Mouse (Mus musculus): ENCODE data around the gene Hdac10. TPM values are rescaled to one million over a fixed set of nuclear protein-coding genes. Genes with fewer than 3 reads are reported as not detected.

Gene Hdac10
- polyA plus RNA-seq, 1 experiment from 2014 or later, result 13.0 TPM

DNA sequence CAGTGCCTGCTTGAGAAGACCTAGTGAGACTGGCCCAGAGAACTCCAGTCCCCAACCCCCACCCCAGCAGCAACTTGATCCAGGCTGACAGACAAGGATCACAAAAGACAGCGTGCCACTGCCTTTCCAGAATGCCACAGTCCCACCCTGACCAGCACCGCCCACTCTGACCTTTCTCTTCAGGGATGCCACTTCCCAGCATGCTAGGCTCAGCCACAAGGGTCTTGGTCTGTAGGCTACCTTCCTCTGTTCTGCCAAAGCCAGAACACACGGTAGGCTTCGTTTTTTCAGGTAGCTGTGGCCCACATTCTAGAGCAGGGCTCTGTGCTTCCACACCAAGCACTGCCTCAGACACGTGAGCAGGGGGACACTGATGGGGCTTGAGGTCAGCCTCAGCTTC is 25.9 kb downstream of the Hdac10 start:
- DNase-seq (ENCODE audit: low spot score), result no peak
- no peak overlapping the region for H3K27ac ChIP-seq (ENCODE audit: low read depth, low read length)
- WGBS, result 89% methylated on average over 5 of the region's 5 CpGs
- peaks cover 32% of the 10 kb centered on the region for H3K36me3 ChIP-seq (ENCODE audit: control insufficient read depth, insufficient read depth, low read length)
- H3K4me1 ChIP-seq (ENCODE audit: control insufficient read depth, insufficient read depth, low read length), result no peaks in the 10 kb centered on the region
- H3K4me3 ChIP-seq (ENCODE audit: low read depth, low read length), result no peak overlapping the region
- no peak overlapping the region for H3K9ac ChIP-seq (ENCODE audit: low read length)
- H3K4me2 ChIP-seq (ENCODE audit: low read depth), result no peak overlapping the region
- H3K9me3 ChIP-seq (ENCODE audit: control insufficient read depth, low read length), result no peaks in the 10 kb centered on the region
- no peak for ATAC-seq (ENCODE audit: insufficient read depth, low FRiP score, low TSS enrichment)
- no peaks in the 10 kb centered on the region for H3K27me3 ChIP-seq (ENCODE audit: control insufficient read depth, insufficient read depth, low read length)

DNA sequence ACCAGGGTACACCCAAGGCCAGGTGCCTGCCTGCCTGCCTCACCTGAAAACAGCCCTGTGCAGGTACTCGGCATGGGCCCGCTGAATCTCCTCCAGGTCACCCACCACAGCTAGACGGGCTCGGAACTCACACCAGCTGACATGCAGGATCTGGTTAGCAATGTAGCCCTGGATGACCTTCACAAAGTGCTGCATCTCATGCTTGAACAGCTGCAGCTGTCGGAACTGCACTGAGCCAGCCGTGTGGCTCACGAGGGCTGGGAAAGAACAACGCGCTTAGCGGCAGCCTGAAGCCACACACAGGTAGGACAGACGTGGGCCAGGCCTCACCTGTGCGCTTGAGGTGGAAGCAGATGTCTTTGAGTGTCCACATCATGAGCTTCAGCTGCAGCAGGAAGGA is 27.7 kb downstream of the Hdac10 start:
- peaks cover 29% of the 10 kb centered on the region for H3K36me3 ChIP-seq (ENCODE audit: control insufficient read depth, insufficient read depth, low read length)
- no peak overlapping the region for H3K4me2 ChIP-seq (ENCODE audit: low read depth)
- WGBS, result 94% methylated on average over 12 of the region's 12 CpGs
- H3K9ac ChIP-seq (ENCODE audit: low read length), result no peak overlapping the region
- H3K4me3 ChIP-seq (ENCODE audit: low read depth, low read length), result no peak overlapping the region
- no peaks in the 10 kb centered on the region for H3K9me3 ChIP-seq (ENCODE audit: control insufficient read depth, low read length)
- no peak for ATAC-seq (ENCODE audit: insufficient read depth, low FRiP score, low TSS enrichment)
- H3K27ac ChIP-seq (ENCODE audit: low read depth, low read length), result no peak overlapping the region
- no peak for DNase-seq (ENCODE audit: low spot score)
- no peaks in the 10 kb centered on the region for H3K4me1 ChIP-seq (ENCODE audit: control insufficient read depth, insufficient read depth, low read length)
- no peaks in the 10 kb centered on the region for H3K27me3 ChIP-seq (ENCODE audit: control insufficient read depth, insufficient read depth, low read length)

DNA sequence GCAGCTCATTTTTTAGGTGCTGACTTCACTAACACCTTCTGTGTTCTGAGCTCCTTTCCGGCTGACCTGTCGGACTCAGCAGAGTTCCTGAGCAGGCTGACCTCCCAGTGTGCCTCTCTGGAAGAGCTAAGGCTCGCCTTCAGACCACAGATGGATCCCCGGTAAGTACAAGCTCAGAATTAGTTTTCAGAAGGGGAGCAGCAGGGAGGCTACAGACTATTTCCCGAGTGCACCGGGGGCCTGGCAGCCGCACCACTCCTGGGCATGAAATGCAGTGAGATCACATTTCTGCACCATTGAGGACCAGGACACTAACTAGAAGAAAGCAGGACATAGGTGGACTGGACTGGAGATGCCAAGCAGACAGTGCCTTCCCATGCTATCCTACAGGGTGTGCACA is 29.9 kb downstream of the Hdac10 start:
- Histone ChIP-seq H3K27ac (ENCODE audit: low read depth, low read length) (no peak overlapping the region), H3K27me3 (ENCODE audit: control insufficient read depth, insufficient read depth, low read length) (no peaks in the 10 kb centered on the region), H3K9ac (ENCODE audit: low read length) (no peak overlapping the region), H3K36me3 (ENCODE audit: control insufficient read depth, insufficient read depth, low read length) (peaks cover 32% of the 10 kb centered on the region), H3K4me2 (ENCODE audit: low read depth) (no peak overlapping the region), H3K4me3 (ENCODE audit: low read depth, low read length) (no peak overlapping the region), H3K4me1 (ENCODE audit: control insufficient read depth, insufficient read depth, low read length) (no peaks in the 10 kb centered on the region), H3K9me3 (ENCODE audit: control insufficient read depth, low read length) (no peaks in the 10 kb centered on the region)
- DNase-seq (ENCODE audit: low spot score) (no peak), ATAC-seq (ENCODE audit: insufficient read depth, low FRiP score, low TSS enrichment) (no peak)
- WGBS, result 88% methylated on average over 7 of the region's 7 CpGs

DNA sequence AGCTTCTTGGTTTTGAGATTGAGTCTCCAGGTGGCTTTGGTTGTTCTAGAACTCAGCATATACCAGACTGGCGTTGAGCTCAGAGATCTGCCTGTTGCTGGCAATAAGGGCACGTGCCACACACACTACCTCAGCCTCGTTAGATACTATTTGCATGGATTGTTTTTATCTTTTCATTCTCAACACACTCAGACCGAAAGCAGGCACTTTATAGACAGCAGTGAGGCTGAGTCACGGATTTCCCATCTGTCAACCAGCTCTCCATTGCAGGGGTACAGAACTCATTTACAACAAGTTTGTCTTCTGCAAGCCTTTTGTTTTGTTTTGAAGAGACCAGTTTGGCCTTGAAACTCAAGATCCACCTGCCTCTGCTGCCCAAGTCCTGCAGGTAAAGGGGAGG is 31.1 kb downstream of the Hdac10 start:
- Histone ChIP-seq H3K4me1 (ENCODE audit: control insufficient read depth, insufficient read depth, low read length) (no peaks in the 10 kb centered on the region), H3K36me3 (ENCODE audit: control insufficient read depth, insufficient read depth, low read length) (peaks cover 29% of the 10 kb centered on the region), H3K27me3 (ENCODE audit: control insufficient read depth, insufficient read depth, low read length) (no peaks in the 10 kb centered on the region), H3K27ac (ENCODE audit: low read depth, low read length) (no peak overlapping the region), H3K9me3 (ENCODE audit: control insufficient read depth, low read length) (no peaks in the 10 kb centered on the region), H3K4me3 (ENCODE audit: low read depth, low read length) (no peak overlapping the region), H3K4me2 (ENCODE audit: low read depth) (no peak overlapping the region), H3K9ac (ENCODE audit: low read length) (no peak overlapping the region)
- DNase-seq (ENCODE audit: low spot score) (no peak), ATAC-seq (ENCODE audit: insufficient read depth, low FRiP score, low TSS enrichment) (no peak)
- 89% methylated on average over 5 of the region's 5 CpGs for WGBS

DNA sequence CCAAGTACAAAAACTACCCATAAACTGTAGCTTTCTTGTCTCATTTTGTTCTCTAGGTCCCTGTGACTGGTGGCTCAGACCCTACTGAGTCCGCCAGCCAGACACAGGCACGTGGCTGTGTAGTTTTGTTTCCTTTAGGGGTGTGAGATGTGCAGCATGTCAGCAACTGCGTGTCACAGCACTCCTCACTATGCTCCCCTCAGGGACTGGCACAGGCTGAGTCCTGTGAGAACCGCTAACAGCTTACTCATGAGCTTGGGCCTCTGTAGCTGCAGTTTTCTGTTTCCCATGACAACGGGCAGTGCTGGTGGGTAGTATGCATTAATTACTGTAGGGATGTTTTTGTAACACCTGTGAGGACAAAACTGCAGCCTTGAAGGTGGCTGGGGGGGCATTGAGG is 36.3 kb downstream of the Hdac10 start:
- DNase-seq (ENCODE audit: low spot score), result no peak
- Histone ChIP-seq H3K4me1 (ENCODE audit: control insufficient read depth, insufficient read depth, low read length) (peaks cover 7% of the 10 kb centered on the region), H3K9ac (ENCODE audit: low read length) (no peak overlapping the region), H3K27ac (ENCODE audit: low read depth, low read length) (no peak overlapping the region), H3K27me3 (ENCODE audit: control insufficient read depth, insufficient read depth, low read length) (no peaks in the 10 kb centered on the region), H3K4me3 (ENCODE audit: low read depth, low read length) (no peak overlapping the region), H3K9me3 (ENCODE audit: control insufficient read depth, low read length) (no peaks in the 10 kb centered on the region), H3K4me2 (ENCODE audit: low read depth) (no peak overlapping the region), H3K36me3 (ENCODE audit: control insufficient read depth, insufficient read depth, low read length) (peaks cover 11% of the 10 kb centered on the region)
- ATAC-seq (ENCODE audit: insufficient read depth, low FRiP score, low TSS enrichment), result no peak
- 80% methylated on average over 5 of the region's 5 CpGs for WGBS

DNA sequence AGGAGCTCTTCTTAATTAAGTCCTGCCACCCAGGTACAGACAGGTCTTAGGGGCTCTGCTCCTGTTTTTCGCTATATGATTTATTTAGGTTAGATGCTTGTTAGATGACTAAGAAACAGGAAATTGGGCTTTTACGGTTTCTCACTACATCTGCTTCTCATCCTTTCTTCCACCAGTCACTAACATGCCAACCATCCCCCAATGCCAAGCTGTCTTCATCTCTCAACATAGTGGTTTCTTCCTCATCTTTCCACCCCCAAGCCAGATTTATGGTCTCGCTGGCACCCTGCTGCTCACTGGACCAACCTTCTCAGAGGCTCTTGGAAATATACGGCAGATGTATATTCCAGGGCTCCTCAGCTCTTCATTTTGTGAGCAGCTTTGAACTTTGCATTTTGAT is 37.8 kb downstream of the Hdac10 start:
- Histone ChIP-seq H3K9me3 (ENCODE audit: control insufficient read depth, low read length) (no peaks in the 10 kb centered on the region), H3K27ac (ENCODE audit: low read depth, low read length) (no peak overlapping the region), H3K9ac (ENCODE audit: low read length) (no peak overlapping the region), H3K27me3 (ENCODE audit: control insufficient read depth, insufficient read depth, low read length) (no peaks in the 10 kb centered on the region), H3K36me3 (ENCODE audit: control insufficient read depth, insufficient read depth, low read length) (peaks cover 13% of the 10 kb centered on the region), H3K4me2 (ENCODE audit: low read depth) (no peak overlapping the region), H3K4me1 (ENCODE audit: control insufficient read depth, insufficient read depth, low read length) (peaks cover 7% of the 10 kb centered on the region), H3K4me3 (ENCODE audit: low read depth, low read length) (no peak overlapping the region)
- WGBS, result 78% methylated on average over 4 of the region's 4 CpGs
- ATAC-seq (ENCODE audit: insufficient read depth, low FRiP score, low TSS enrichment) (no peak), DNase-seq (ENCODE audit: low spot score) (no peak)

DNA sequence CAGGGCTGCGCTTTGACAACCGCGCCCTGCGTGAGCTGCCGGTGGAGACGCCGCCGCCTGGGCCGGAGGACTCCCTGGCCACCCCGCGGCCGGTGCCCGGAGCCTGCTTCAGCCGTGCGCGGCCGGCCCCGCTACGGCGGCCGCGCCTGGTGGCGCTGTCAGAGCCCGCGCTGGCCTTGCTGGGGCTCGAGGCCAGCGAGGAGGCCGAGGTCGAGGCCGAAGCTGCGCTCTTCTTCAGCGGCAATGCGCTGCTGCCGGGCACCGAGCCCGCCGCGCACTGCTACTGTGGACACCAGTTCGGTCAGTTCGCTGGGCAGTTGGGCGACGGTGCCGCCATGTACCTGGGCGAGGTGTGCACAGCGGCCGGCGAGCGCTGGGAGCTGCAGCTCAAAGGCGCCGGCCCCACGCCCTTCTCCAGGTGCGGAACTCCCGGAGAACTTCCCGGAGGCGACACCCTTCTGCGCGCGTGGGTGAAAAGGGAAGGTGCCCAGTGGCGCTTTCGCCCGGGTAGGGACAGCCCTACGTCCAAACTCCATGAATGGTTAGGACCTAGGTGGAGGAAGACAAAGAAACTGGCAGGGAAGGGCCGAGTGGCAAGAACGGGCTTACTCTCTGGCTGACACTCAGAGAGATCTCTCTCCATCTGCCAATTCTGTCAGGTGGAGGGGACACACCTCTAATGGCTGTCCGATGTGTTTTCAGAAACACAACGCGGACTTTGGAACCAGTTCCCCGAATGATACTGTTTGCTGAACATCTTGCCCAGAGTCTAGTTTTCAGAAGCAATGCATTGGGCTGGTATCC is 39.0 kb downstream of the Hdac10 start:
- H3K4me1 ChIP-seq (ENCODE audit: control insufficient read depth, insufficient read depth, low read length), result peaks cover 7% of the 10 kb centered on the region
- DNase-seq (ENCODE audit: low spot score) (no peak), ATAC-seq (ENCODE audit: insufficient read depth, low FRiP score, low TSS enrichment) (peak; percentile 57)
- no peaks in the 10 kb centered on the region for H3K9me3 ChIP-seq (ENCODE audit: control insufficient read depth, low read length)
- H3K4me2 ChIP-seq (ENCODE audit: low read depth), result peak overlapping the region; percentile 100
- peak overlapping the region; percentile 97 for H3K4me3 ChIP-seq (ENCODE audit: low read depth, low read length)
- H3K36me3 ChIP-seq (ENCODE audit: control insufficient read depth, insufficient read depth, low read length), result peaks cover 8% of the 10 kb centered on the region
- peak overlapping the region; percentile 74; the same call in 1 of the 2 replicates for H3K27ac ChIP-seq (ENCODE audit: low read depth, low read length)
- WGBS, result 4% methylated on average over 64 of the region's 68 CpGs
- H3K27me3 ChIP-seq (ENCODE audit: control insufficient read depth, insufficient read depth, low read length), result no peaks in the 10 kb centered on the region
- H3K9ac ChIP-seq (ENCODE audit: low read length), result peak overlapping the region; percentile 92

DNA sequence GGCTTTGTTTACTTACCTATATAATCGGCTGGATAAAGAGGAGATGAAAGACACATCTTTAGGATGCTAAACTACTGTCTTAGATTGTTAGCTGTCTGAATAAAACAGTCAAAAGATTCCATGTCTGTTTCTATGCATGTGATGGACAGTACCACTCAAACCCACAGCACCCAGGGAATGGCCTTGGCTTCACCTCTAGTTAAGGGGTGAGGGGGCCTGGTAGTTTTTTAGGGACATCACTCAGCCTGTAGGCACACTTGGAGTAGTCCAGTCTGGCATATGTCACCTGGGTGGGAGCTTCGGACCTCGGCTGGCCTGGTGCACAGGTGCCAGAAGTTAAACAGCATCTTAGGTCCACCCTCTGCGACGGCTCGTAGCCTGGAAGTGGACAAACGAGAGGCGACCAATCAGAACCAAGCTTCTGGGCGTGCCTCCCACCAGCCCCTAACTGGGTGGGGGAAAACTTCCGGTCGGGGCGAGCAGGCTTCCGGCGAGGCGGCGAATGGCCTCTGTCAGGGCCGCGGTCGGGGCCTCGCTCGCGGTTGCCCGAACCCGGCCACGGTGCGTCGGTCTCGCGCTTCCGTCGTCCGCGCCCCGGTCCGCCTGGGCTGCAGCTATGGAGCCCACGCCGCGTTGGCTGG is 39.8 kb downstream of the Hdac10 start, which contains the start of gene Selenoo:
Gene Selenoo (plus strand): TSS at position 478 of the 641 bp plus-strand sequence.
- WGBS, result 2% methylated on average over 36 of the region's 38 CpGs
- Histone ChIP-seq H3K27ac (ENCODE audit: low read depth, low read length) (peak within 1 kb of the TSS; percentile 74; the same call in 1 of the 2 replicates), H3K9ac (ENCODE audit: low read length) (peak within 1 kb of the TSS; percentile 92), H3K4me2 (ENCODE audit: low read depth) (peak within 1 kb of the TSS; percentile 100), H3K4me1 (ENCODE audit: control insufficient read depth, insufficient read depth, low read length) (peaks cover 7% of the 10 kb centered on the region), H3K4me3 (ENCODE audit: low read depth, low read length) (peak within 1 kb of the TSS; percentile 97), H3K27me3 (ENCODE audit: control insufficient read depth, insufficient read depth, low read length) (no peaks in the 10 kb centered on the region), H3K36me3 (ENCODE audit: control insufficient read depth, insufficient read depth, low read length) (peaks cover 8% of the 10 kb centered on the region), H3K9me3 (ENCODE audit: control insufficient read depth, low read length) (no peaks in the 10 kb centered on the region)
- peak; percentile 88 for DNase-seq (ENCODE audit: low spot score)
- ATAC-seq (ENCODE audit: insufficient read depth, low FRiP score, low TSS enrichment), result peak; percentile 91

DNA sequence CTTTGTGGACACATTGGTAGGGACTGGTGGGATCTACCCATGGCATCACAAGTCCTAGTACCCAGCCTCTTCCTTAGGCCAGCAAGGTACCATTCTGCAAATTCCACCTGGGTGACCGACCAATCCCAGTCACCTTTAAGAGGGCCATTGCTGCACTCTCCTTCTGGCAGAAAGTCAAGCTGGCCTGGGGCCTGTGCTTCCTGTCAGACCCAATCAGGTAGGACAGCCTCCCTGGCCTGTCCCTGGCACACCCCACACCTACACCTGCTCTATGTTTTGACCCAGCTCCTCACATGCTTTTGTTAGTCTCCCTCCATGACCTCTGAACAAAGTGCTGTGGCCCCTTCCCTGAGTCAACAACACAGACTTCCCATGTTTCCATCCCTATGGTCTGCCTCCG is 43.7 kb downstream of the Hdac10 start:
- ATAC-seq (ENCODE audit: insufficient read depth, low FRiP score, low TSS enrichment) (no peak), DNase-seq (ENCODE audit: low spot score) (no peak)
- Histone ChIP-seq H3K4me3 (ENCODE audit: low read depth, low read length) (no peak overlapping the region), H3K4me2 (ENCODE audit: low read depth) (no peak overlapping the region), H3K27ac (ENCODE audit: low read depth, low read length) (no peak overlapping the region), H3K9me3 (ENCODE audit: control insufficient read depth, low read length) (no peaks in the 10 kb centered on the region), H3K36me3 (ENCODE audit: control insufficient read depth, insufficient read depth, low read length) (peaks cover 10% of the 10 kb centered on the region), H3K27me3 (ENCODE audit: control insufficient read depth, insufficient read depth, low read length) (no peaks in the 10 kb centered on the region), H3K4me1 (ENCODE audit: control insufficient read depth, insufficient read depth, low read length) (peaks cover 4% of the 10 kb centered on the region), H3K9ac (ENCODE audit: low read length) (no peak overlapping the region)
- 90% methylated on average over 2 of the region's 2 CpGs for WGBS

All from neural tube, embryonic 11.5 days (tissue).